Mouse (Mus musculus) ES-Bruce4 (cell line): ENCODE data around the gene Srp54a.
"Not testable (repeated sequence)": the region's sequence is repeated elsewhere in the genome, so short reads cannot be mapped to it uniquely, and the experiment has no call there.

ENCODE experiments used
- CTCF ChIP-seq: IDR thresholded peaks from one replicate; pipeline ENCODE4 v1.8.1; 2011; ENCODE audit warnings: low read depth, low read length
- EP300 ChIP-seq: IDR thresholded peaks from 2 replicates; pipeline ENCODE4 v1.6.1; 2011; ENCODE audit warnings: low read depth, low read length; ENCODE audit not compliant: insufficient read depth

- not testable (repeated sequence) for TF ChIP-seq EP300, CTCF
Observed at GRCm38 (mm10) chr12:55079726-55080600, at the start of gene Srp54a, which contains the start of gene 2700097O09Rik.
